7 mouse cellular contexts compared by ENCODE assay signal in genomic region chr3:55373689-55374088, GRCm38 (mm10).
DNase-seq lines count a peak whose midpoint lies in the region; ATAC-seq and TF ChIP-seq lines count a peak whose summit lies in the region.

No protein-coding gene starts in this region.

- H3K4me1 ChIP-seq in cerebellum, adult 2 months (ENCODE audit: control insufficient read depth, insufficient read depth, low read length), result no peaks in the 10 kb centered on the region
- peaks cover 5% of the 10 kb centered on the region; the same call in 1 of the 2 replicates for H3K4me1 ChIP-seq in hindbrain, postnatal 0 days (ENCODE audit: insufficient read depth, low read length)

- no peaks in the 10 kb centered on the region for H3K36me3 ChIP-seq in hindbrain, postnatal 0 days (ENCODE audit: insufficient read depth, low read length)

- TF ChIP-seq CTCF in cerebellum, adult 2 months (IDR thresholded peaks at IDR 0.05; ENCODE audit: borderline replicate concordance, insufficient read depth, low read depth, low read length), result peak; percentile 43; the same call in 1 of the 2 replicates
- peak; percentile 75 for TF ChIP-seq CTCF in hindbrain, postnatal 0 days (IDR thresholded peaks at IDR 0.05; ENCODE audit: low read depth)
- TF ChIP-seq CTCF in left cerebral cortex, adult 2 months (IDR thresholded peaks at IDR 0.05), result peak; percentile 69

- no peaks in the 10 kb centered on the region for H3K27me3 ChIP-seq in cerebellum, adult 2 months (ENCODE audit: control insufficient read depth, insufficient read depth, low read length)
- no peaks in the 10 kb centered on the region for H3K27me3 ChIP-seq in hindbrain, postnatal 0 days (ENCODE audit: insufficient read depth, low read length)

- peak; percentile 82 for ATAC-seq in frontal cortex, adult (ENCODE audit: low TSS enrichment)
- peak; percentile 93 for ATAC-seq in hindbrain, postnatal 0 days

- H3K4me2 ChIP-seq in hindbrain, postnatal 0 days (ENCODE audit: low read depth, low read length), result peak overlapping the region; percentile 52

- peak overlapping the region; percentile 89 for H3K4me3 ChIP-seq in cerebellum, adult 2 months (replicated peaks; ENCODE audit: insufficient read depth, low read depth, low read length)
- H3K4me3 ChIP-seq in hindbrain, postnatal 0 days (ENCODE audit: low read length), result peak overlapping the region; percentile 19
- H3K4me3 ChIP-seq in left cerebral cortex, adult 2 months, result peak overlapping the region; percentile 26

- peak overlapping the region; percentile 24 for H3K27ac ChIP-seq in cerebellum, adult 2 months (ENCODE audit: insufficient read depth, low read length)
- H3K27ac ChIP-seq in hindbrain, postnatal 0 days, result peak overlapping the region; percentile 67
- peak overlapping the region; percentile 87 for H3K27ac ChIP-seq in left cerebral cortex, adult 2 months

- intact Hi-C loops in left cerebral cortex, adult 2 months (cut with DNase I), result loop anchor here (5.0 kb wide), 2 partner anchors 104 to 119 kb away; no protein-coding TSS in a partner anchor

- H3K9me3 ChIP-seq in hindbrain, postnatal 0 days (ENCODE audit: low read length), result no peaks in the 10 kb centered on the region

- no peak for TF ChIP-seq POLR2A in cerebellum, adult 2 months (IDR thresholded peaks at IDR 0.05; ENCODE audit: borderline replicate concordance, insufficient read depth, low read length)

- no peak overlapping the region for H3K9ac ChIP-seq in hindbrain, postnatal 0 days (replicated peaks; ENCODE audit: low read length)

- under 1% methylated on average over 11 of the region's 11 CpGs for WGBS in cerebellum, adult 2 months
- WGBS in hindbrain, postnatal 0 days, result 0% methylated on average over 11 of the region's 11 CpGs

- DNase-seq in ZHBTc4 (ENCODE audit: low read depth, low spot score), result peak; percentile 62
- DNase-seq in cerebellum, adult 2 months, result peak; percentile 80 to 81
- peak; percentile 94 for DNase-seq in hindbrain, postnatal 0 days (ENCODE audit: low spot score)
- peak; percentile 56 to 70 for DNase-seq in left cerebral cortex, adult 2 months (ENCODE audit: extremely low spot score in 1 of 2, low spot score in 2 of 2)
- peak; percentile 30 for DNase-seq in lung, postnatal 36 days
- peak; percentile 52 for DNase-seq in right cerebral cortex, postnatal 4 days

Comparison
In these comparisons a context has a peak if more than half of its experiments do, and no peak if none do; other contexts are left out.
1. Peak in every context shown above with its lines: DNase-seq, ATAC-seq, H3K4me3 ChIP-seq and H3K27ac ChIP-seq.
2. DNase-seq: peak in every context shown above with its lines; median percentile 94 in hindbrain, postnatal 0 days; 80 in cerebellum, adult 2 months; 63 in left cerebral cortex, adult 2 months; 62 in ZHBTc4; 52 in right cerebral cortex, postnatal 4 days; 30 in lung, postnatal 36 days.
3. H3K27ac ChIP-seq: peak in every context shown above with its lines; median percentile 87 in left cerebral cortex, adult 2 months; 67 in hindbrain, postnatal 0 days; 24 in cerebellum, adult 2 months.
4. H3K4me3 ChIP-seq: peak in every context shown above with its lines; median percentile 89 in cerebellum, adult 2 months; 26 in left cerebral cortex, adult 2 months; 19 in hindbrain, postnatal 0 days.